Mouse (Mus musculus) brain, embryonic 14.5 days (tissue): ENCODE measurements around the gene Gm45713.

Experiments
- CTCF ChIP-seq: fragments of 200-500 bp; IDR thresholded peaks from 2 replicates; pipeline ENCODE4 v1.5.1; 2012; ENCODE audit warnings: inconsistent platforms, mild to moderate bottlenecking, moderate library complexity, borderline replicate concordance; ENCODE audit not compliant: insufficient read depth, insufficient read length; ENCODE audit errors: extremely low read depth
- POLR2A ChIP-seq: fragments of 200-500 bp; IDR thresholded peaks from 2 replicates; pipeline ENCODE4 v1.6.1; 2012; ENCODE audit warnings: mild to moderate bottlenecking, inconsistent platforms, borderline replicate concordance; ENCODE audit not compliant: poor library complexity, insufficient read depth, insufficient read length, severe bottlenecking; ENCODE audit errors: extremely low read depth

- no peak for TF ChIP-seq CTCF
- no peak for TF ChIP-seq POLR2A
Measured at GRCm38 (mm10) chr7:45112529-45112928, 23.5 kb downstream of the Gm45713 start.
